ENCODE assay signal across 8 mouse cellular contexts in the genomic region with DNA sequence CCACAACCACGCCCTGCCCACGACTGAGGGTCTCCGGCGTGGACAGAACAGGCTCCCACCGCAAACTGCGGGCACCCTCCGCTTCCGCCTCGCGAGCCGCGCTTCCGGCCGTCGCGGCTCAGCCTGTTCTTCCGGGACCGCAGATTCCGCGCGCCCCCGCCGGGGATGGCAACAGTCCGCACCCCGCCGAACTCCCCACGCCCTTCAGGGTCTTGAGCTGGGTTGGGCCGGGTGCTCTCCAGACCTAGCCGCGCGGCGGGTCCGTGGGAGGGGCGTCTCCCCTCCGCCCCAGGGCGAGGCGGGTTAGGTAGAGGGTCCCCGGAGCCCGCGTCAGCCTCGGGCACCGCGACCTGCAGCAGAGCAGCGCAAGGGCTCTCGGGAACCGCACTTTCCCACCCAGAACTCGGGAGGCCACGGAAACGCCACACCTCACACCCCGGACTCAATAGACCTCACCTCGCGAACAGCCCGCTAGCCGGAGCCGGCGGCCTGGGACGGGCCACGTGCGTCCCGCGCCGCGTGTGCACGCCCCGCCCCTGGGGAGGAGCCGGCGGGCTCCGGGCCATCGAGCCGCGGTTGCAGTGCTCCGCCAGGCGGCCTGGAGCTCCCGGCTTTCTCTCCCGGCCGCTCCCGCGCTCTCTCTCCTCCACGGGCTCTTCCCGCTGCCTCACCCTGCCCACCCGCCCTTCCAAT. TPM values are rescaled to one million over a fixed set of nuclear protein-coding genes. Genes with fewer than 3 reads are reported as not detected.
DNase-seq lines count a peak whose midpoint lies in the region; ATAC-seq and TF ChIP-seq lines count a peak whose summit lies in the region.

A gene (plus strand): TSS at position 377 of the 693 bp plus-strand sequence.
A gene (minus strand): TSS at position 514 of the 693 bp plus-strand sequence.

- DNase-seq in layer of hippocampus, adult 11-12 months (ENCODE audit: low spot score) = peak; percentile 70
- DNase-seq in layer of hippocampus, adult 9-10 months (ENCODE audit: low spot score) = no peak
- peak; percentile 82 for DNase-seq in embryo, embryonic 9.5 days (ENCODE audit: extremely low spot score)
- DNase-seq in kidney, adult 11 months = peak; percentile 70
- peak; percentile 47 to 78 for DNase-seq in spleen, adult 2 months (ENCODE audit: low read depth in 1 of 2, low spot score in 2 of 2)

- H3K4me2 ChIP-seq in limb, embryonic 13.5 days (replicated peaks) = peak within 1 kb of the TSS; percentile 86
- H3K4me2 ChIP-seq in midbrain, embryonic 15.5 days = peak within 1 kb of the TSS; percentile 73

- peak; percentile 79 for ATAC-seq in granulocyte monocyte progenitor cell, adult 5-6 weeks (replicated peaks; ENCODE audit: poor library complexity, severe bottlenecking)
- peak; percentile 95 for ATAC-seq in limb, embryonic 13.5 days (ENCODE audit: low FRiP score, low read depth)
- ATAC-seq in midbrain, embryonic 15.5 days (replicated peaks) = peak; percentile 95

- H3K4me3 ChIP-seq in limb, embryonic 13.5 days = peak within 1 kb of the TSS; percentile 81
- H3K4me3 ChIP-seq in midbrain, embryonic 15.5 days = peak within 1 kb of the TSS; percentile 99
- H3K4me3 ChIP-seq in spleen, adult 2 months (ENCODE audit: extremely low read depth, insufficient read depth, insufficient read length) = peak within 1 kb of the TSS; percentile 83

- peak; percentile 64 for TF ChIP-seq POLR2A in spleen, adult 2 months (IDR thresholded peaks at IDR 0.05; ENCODE audit: low read depth, low read length)

- H3K4me1 ChIP-seq in limb, embryonic 13.5 days = peaks cover 17% of the 10 kb centered on the region
- peaks cover 19% of the 10 kb centered on the region for H3K4me1 ChIP-seq in midbrain, embryonic 15.5 days
- H3K4me1 ChIP-seq in spleen, adult 2 months (ENCODE audit: control insufficient read depth, insufficient read depth, insufficient read length) = peaks cover 5% of the 10 kb centered on the region; the same call in 1 of the 2 replicates

- H3K36me3 ChIP-seq in limb, embryonic 13.5 days = peaks cover 33% of the 10 kb centered on the region
- H3K36me3 ChIP-seq in midbrain, embryonic 15.5 days (replicated peaks) = 0 out of 2 replicates have a peak, but pooled peaks cover 3% of the 10 kb centered on the region
- peaks cover 2% of the 10 kb centered on the region for H3K36me3 ChIP-seq in spleen, adult 2 months (ENCODE audit: control insufficient read depth, insufficient read depth, low read length)

- no peaks in the 10 kb centered on the region for H3K9me3 ChIP-seq in limb, embryonic 13.5 days
- no peaks in the 10 kb centered on the region for H3K9me3 ChIP-seq in midbrain, embryonic 15.5 days

- H3K27me3 ChIP-seq in limb, embryonic 13.5 days = no peaks in the 10 kb centered on the region
- no peaks in the 10 kb centered on the region for H3K27me3 ChIP-seq in midbrain, embryonic 15.5 days (replicated peaks)
- no peaks in the 10 kb centered on the region for H3K27me3 ChIP-seq in spleen, adult 2 months (ENCODE audit: control insufficient read depth, insufficient read depth, low read length)

- H3K27ac ChIP-seq in limb, embryonic 13.5 days = peak within 1 kb of the TSS; percentile 92
- peak within 1 kb of the TSS; percentile 89 for H3K27ac ChIP-seq in midbrain, embryonic 15.5 days
- peak within 1 kb of the TSS; percentile 74 for H3K27ac ChIP-seq in spleen, adult 2 months (ENCODE audit: insufficient read depth, low read length)

- H3K9ac ChIP-seq in limb, embryonic 13.5 days = peak within 1 kb of the TSS; percentile 81
- peak within 1 kb of the TSS; percentile 88 for H3K9ac ChIP-seq in midbrain, embryonic 15.5 days

- peak; percentile 26; the same call in 1 of the 2 replicates for TF ChIP-seq CTCF in spleen, adult 2 months (IDR thresholded peaks at IDR 0.05; ENCODE audit: extremely low read depth, insufficient read depth, insufficient read length, insufficient replicate concordance)

- WGBS in limb, embryonic 13.5 days = under 1% methylated on average over 77 of the region's 81 CpGs
- under 1% methylated on average over 75 of the region's 81 CpGs for WGBS in midbrain, embryonic 15.5 days
- under 1% methylated on average over 79 of the region's 81 CpGs for WGBS in spleen, adult 2 months

RNA-seq across cellular contexts. Expression of the first gene that starts in this region (rescaled TPM):
- 10.7 and 13.4 TPM in 2 replicates for total RNA-seq in granulocyte monocyte progenitor cell, adult 5-6 weeks (2014; fragmentation: Nextera tagmentation)
- 5.1 and 5.2 TPM in 2 replicates for total RNA-seq in granulocyte monocyte progenitor cell, adult 5-6 weeks (2017)
- polyA plus RNA-seq in limb, embryonic 13.5 days (2015; fragmentation: Nextera tagmentation; extraction: Ambion mirVana) = 9.5 and 9.7 TPM in 2 replicates
- 6.0 and 7.2 TPM in 2 replicates for polyA plus RNA-seq in midbrain, embryonic 15.5 days (2015; fragmentation: Nextera tagmentation; extraction: Ambion mirVana)
- polyA plus RNA-seq in spleen, adult 2 months (2012; rRNA removed) = 5.3 and 5.5 TPM in 2 replicates

RNA-seq across cellular contexts. Expression of the second gene that starts in this region (rescaled TPM):
- total RNA-seq in granulocyte monocyte progenitor cell, adult 5-6 weeks (2014; fragmentation: Nextera tagmentation) = 5.0 and 5.8 TPM in 2 replicates
- total RNA-seq in granulocyte monocyte progenitor cell, adult 5-6 weeks (2017) = 7.8 and 8.3 TPM in 2 replicates
- polyA plus RNA-seq in limb, embryonic 13.5 days (2015; fragmentation: Nextera tagmentation; extraction: Ambion mirVana) = 2.4 and 2.6 TPM in 2 replicates
- polyA plus RNA-seq in midbrain, embryonic 15.5 days (2015; fragmentation: Nextera tagmentation; extraction: Ambion mirVana) = 2.3 and 2.5 TPM in 2 replicates
- polyA plus RNA-seq in spleen, adult 2 months (2012; rRNA removed) = 2.2 and 2.4 TPM in 2 replicates
